Mouse (Mus musculus) heart, embryonic 16.5 days (tissue): ENCODE results near the gene Fbrs. TPM values are rescaled to one million over a fixed set of nuclear protein-coding genes. Genes with fewer than 3 reads are reported as not detected.

ENCODE experiments used
- ATAC-seq: fragments of 200-750 bp; cut with Nextera tagmentation; replicated peaks from 2 replicates; pipeline ENCODE4 v1.8.0; 2017; ENCODE audit warnings: moderate number of reproducible peaks; ENCODE audit not compliant: insufficient read depth, low FRiP score; ENCODE audit errors: extremely low read depth
- H3K27ac ChIP-seq: fragments of 300-500 bp; sonication (generic); 2 replicates; pipeline ENCODE4 v1.5.1; 2014; ENCODE audit warnings: mild to moderate bottlenecking, low read length, control low read depth, moderate library complexity
- H3K27me3 ChIP-seq: fragments of 300-500 bp; sonication (generic); 2 replicates; pipeline ENCODE4 v1.6.1; 2014; ENCODE audit warnings: low read length, mixed read lengths; ENCODE audit not compliant: control insufficient read depth, insufficient read depth
- H3K36me3 ChIP-seq: fragments of 300-500 bp; sonication (generic); 2 replicates; pipeline ENCODE4 v1.6.1; 2014; ENCODE audit not compliant: control insufficient read depth, insufficient read depth
- H3K4me1 ChIP-seq: fragments of 300-500 bp; sonication (generic); 2 replicates; pipeline ENCODE4 v1.6.1; 2014; ENCODE audit warnings: low read length, mixed read lengths; ENCODE audit not compliant: control insufficient read depth, insufficient read depth
- H3K4me2 ChIP-seq: fragments of 300-500 bp; sonication (generic); 2 replicates; pipeline ENCODE4 v1.6.1; 2014; ENCODE audit warnings: low read depth, mild to moderate bottlenecking, control low read depth, low read length
- H3K4me3 ChIP-seq: fragments of 300-500 bp; sonication (generic); 2 replicates; pipeline ENCODE4 v1.5.1; 2014; ENCODE audit warnings: mild to moderate bottlenecking, control low read depth, low read length
- H3K9ac ChIP-seq: fragments of 300-500 bp; sonication (generic); 2 replicates; pipeline ENCODE4 v1.6.1; 2014; ENCODE audit warnings: low read length, control low read depth
- H3K9me3 ChIP-seq: fragments of 300-500 bp; sonication (generic); replicated peaks from 2 replicates; pipeline ENCODE4 v1.6.1; 2016; ENCODE audit warnings: low read length; ENCODE audit not compliant: control insufficient read depth
- WGBS: fragments of 180-500 bp; shearing (Covaris S2); extraction: QIAGEN DNeasy Blood & Tissue Kit; methylation state at CpG from one replicate; pipeline ENCODE4 v1.1.7; 2014; 5-methylcytosine and 5-hydroxymethylcytosine counted together
- polyA plus RNA-seq: library from polyadenylated mRNA; unstranded; fragments of >200 nt; fragmentation: Nextera tagmentation; extraction: Ambion mirVana; gene quantifications from 2 replicates; pipeline ENCODE4 v1.2.1, GENCODE M21; 2015

Gene Fbrs
- polyA plus RNA-seq, 1 experiment from 2014 or later = 8.3 TPM

DNA sequence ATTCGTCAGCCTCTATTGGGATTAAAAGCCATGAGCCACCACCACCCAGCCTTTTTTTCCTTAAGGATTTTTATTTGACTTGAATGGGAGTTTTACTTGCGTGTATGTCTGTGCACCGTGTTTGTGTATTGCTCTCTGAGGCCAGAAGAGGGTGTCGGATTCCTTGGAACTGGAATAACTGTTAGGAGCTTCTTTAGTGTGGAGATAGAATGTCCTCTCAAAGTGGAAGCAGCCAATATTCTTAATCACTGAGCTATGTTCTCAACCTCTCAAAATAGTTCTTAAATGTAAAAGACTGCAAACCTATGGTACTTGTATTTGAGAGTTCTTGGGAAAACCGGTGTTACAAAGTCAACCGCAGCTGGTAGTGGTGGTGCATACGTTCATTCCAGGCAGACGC is 32.2 kb downstream of the Fbrs start:
- no peaks in the 10 kb centered on the region for H3K27me3 ChIP-seq
- peak overlapping the region; percentile 89 for H3K4me3 ChIP-seq
- no peaks in the 10 kb centered on the region for H3K9me3 ChIP-seq
- H3K4me1 ChIP-seq = peaks cover 17% of the 10 kb centered on the region
- H3K27ac ChIP-seq = peak overlapping the region; percentile 99
- peak overlapping the region; percentile 71 for H3K4me2 ChIP-seq
- no peak for ATAC-seq
- H3K9ac ChIP-seq = peak overlapping the region; percentile 93
- 39% methylated on average over 8 of the region's 8 CpGs for WGBS
- peaks cover 8% of the 10 kb centered on the region for H3K36me3 ChIP-seq

- no peaks in the 10 kb centered on the region for H3K9me3 ChIP-seq
- peak within 1 kb of the TSS; percentile 93 for H3K9ac ChIP-seq
- peaks cover 12% of the 10 kb centered on the region for H3K36me3 ChIP-seq
- H3K4me1 ChIP-seq = peaks cover 17% of the 10 kb centered on the region
- peak within 1 kb of the TSS; percentile 71 for H3K4me2 ChIP-seq
- H3K27ac ChIP-seq = peak within 1 kb of the TSS; percentile 99
- under 1% methylated on average over 37 of the region's 37 CpGs for WGBS
- H3K4me3 ChIP-seq = peak within 1 kb of the TSS; percentile 89
- peak; percentile 96 for ATAC-seq
- no peaks in the 10 kb centered on the region for H3K27me3 ChIP-seq
These were observed 32.8 kb downstream of the Fbrs start, which contains the start of gene Srcap for GRCm38 (mm10) chr7:127511808-127512230. Srcap (plus strand) TSS chr7:127511983.

DNA sequence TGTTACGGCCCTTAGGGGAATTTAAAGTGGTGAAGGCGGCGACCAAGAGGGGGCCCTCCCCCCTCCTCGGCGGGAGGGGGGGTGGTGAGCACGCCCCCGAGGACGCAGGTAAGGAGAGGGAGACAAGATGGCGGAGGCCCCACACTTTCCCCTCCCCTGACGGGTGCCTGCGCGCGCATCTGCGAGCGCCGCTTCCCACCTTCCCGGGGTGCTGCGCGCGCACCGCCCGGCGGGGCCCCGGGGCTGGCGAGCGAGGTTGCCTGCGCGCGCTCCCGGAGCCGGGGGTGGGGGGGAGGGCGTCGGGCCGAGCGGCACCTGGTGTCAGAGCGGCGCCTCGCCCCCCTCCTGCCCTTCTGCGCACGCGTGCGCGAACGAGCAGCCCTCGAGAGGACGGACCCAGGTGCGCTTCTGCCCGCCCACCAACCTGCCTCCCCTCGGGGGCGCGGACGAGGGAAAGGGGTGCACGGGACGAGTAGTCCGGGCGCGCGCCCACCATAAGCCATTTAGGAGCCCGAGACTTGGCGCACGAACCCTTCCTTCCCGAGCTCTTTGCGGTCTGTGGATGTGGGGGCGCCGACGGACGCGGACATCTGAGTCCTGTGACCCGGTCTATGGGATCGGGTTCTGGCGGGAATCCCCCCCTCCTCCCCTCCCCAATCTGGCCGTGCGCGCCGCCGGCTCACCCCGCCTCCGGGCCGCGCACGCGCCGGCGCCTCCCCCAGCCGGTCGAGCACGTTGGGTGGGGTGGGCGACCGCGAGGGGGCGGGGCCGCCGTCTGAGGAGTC is 33.4 kb downstream of the Fbrs start:
- WGBS = under 1% methylated on average over 70 of the region's 93 CpGs
- Histone ChIP-seq H3K4me2 (peak overlapping the region; percentile 71), H3K36me3 (peaks cover 17% of the 10 kb centered on the region), H3K9me3 (no peaks in the 10 kb centered on the region), H3K4me1 (peaks cover 17% of the 10 kb centered on the region), H3K9ac (peak overlapping the region; percentile 93), H3K27ac (peak overlapping the region; percentile 99), H3K4me3 (peak overlapping the region; percentile 89), H3K27me3 (no peaks in the 10 kb centered on the region)
- ATAC-seq = peak; percentile 86

DNA sequence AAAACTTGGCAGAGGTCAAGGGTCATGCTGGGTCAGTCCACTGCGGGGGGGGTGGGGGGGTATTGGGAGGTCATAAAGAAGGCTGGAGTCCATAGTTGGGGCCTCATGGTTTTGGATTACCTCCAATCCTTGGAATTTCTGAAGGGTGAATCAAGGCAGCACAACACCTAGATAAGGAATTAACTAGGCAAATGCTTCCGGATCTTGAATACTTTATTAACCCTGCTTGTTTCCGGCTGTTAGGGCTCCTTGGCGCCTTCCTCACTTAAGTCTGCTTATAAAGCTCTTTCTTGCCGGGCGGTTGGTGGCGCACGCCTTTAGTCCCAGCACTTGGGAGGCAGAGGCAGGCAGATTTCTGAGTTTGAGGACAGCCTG is 34.0 kb downstream of the Fbrs start:
- no peaks in the 10 kb centered on the region for H3K27me3 ChIP-seq

DNA sequence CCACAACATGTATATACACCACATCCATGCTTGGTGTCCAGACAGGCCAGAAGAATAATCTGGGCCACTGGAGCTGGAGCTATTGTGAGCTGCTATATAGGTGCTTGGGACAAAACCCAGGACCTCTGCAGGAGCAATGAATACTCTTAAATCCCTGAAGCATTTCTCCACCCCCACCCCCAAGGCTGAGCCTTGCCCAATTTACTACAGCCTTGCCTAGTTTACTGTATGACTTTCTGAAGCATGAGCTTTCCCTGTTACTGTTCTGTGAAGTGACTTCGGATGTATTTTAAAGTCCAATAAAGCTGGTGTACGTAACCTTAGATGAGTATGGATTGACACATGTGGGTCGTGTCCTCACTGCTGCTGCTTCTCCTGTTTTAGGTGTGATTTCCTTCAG is 34.8 kb downstream of the Fbrs start:
- Histone ChIP-seq H3K4me2 (peak overlapping the region; percentile 68), H3K4me1 (peaks cover 17% of the 10 kb centered on the region), H3K4me3 (peak overlapping the region; percentile 89; the same call in 1 of the 2 replicates), H3K27ac (no peak overlapping the region; the same call in 1 of the 2 replicates), H3K9ac (no peak overlapping the region; the same call in 1 of the 2 replicates), H3K36me3 (peaks cover 26% of the 10 kb centered on the region), H3K27me3 (no peaks in the 10 kb centered on the region), H3K9me3 (no peaks in the 10 kb centered on the region)
- ATAC-seq = no peak
- WGBS = 85% methylated on average over 3 of the region's 3 CpGs

More for the DNA sequence above, 34.0 kb downstream of the Fbrs start:
- ATAC-seq = no peak
- peak overlapping the region; percentile 89 for H3K4me3 ChIP-seq
- H3K9me3 ChIP-seq = no peaks in the 10 kb centered on the region
- H3K9ac ChIP-seq = peak overlapping the region; percentile 93
- peaks cover 22% of the 10 kb centered on the region for H3K36me3 ChIP-seq
- peak overlapping the region; percentile 99 for H3K27ac ChIP-seq
- 35% methylated on average over 8 of the region's 8 CpGs for WGBS
- H3K4me2 ChIP-seq = peak overlapping the region; percentile 68
- peaks cover 17% of the 10 kb centered on the region for H3K4me1 ChIP-seq

GRCm38 (mm10) chr7:127515846-127516245 is 36.8 kb downstream of the Fbrs start:
- no peaks in the 10 kb centered on the region for H3K27me3 ChIP-seq
- H3K4me1 ChIP-seq = peaks cover 17% of the 10 kb centered on the region
- no peak overlapping the region for H3K27ac ChIP-seq
- peaks cover 40% of the 10 kb centered on the region for H3K36me3 ChIP-seq
- H3K9me3 ChIP-seq = no peaks in the 10 kb centered on the region
- no peak overlapping the region for H3K4me3 ChIP-seq
- no peak overlapping the region for H3K4me2 ChIP-seq
- no peak for ATAC-seq
- WGBS = 69% methylated on average over 7 of the region's 7 CpGs
- H3K9ac ChIP-seq = no peak overlapping the region

- WGBS = 95% methylated on average over 6 of the region's 7 CpGs
- H3K36me3 ChIP-seq = peaks cover 45% of the 10 kb centered on the region
- H3K27me3 ChIP-seq = no peaks in the 10 kb centered on the region
- H3K9ac ChIP-seq = no peak overlapping the region
- ATAC-seq = no peak
- H3K4me1 ChIP-seq = peaks cover 16% of the 10 kb centered on the region
- no peak overlapping the region for H3K4me2 ChIP-seq
- H3K4me3 ChIP-seq = no peak overlapping the region
- no peaks in the 10 kb centered on the region for H3K9me3 ChIP-seq
- H3K27ac ChIP-seq = no peak overlapping the region
These were observed 37.3 kb downstream of the Fbrs start for GRCm38 (mm10) chr7:127516344-127516743.

DNA sequence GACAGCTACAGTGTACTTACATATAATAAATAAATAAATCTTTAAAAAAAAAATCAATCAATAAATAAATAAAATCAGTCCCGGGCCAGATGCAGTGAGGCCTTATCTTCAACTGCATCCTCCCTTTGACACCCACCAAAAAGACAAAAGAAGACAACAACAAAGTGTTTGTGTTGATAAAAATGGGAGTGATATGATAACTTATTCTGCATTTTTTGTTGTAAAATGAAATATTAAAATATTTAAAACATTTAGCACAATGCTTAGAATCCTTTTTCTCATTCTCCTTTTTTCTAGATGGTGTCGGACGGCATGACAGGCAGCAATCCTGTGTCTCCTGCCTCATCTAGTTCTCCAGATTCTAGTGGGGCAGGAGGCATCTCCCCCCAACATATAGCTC is 40.3 kb downstream of the Fbrs start, which contains the start of gene Gm42715:
Gm42715 (plus strand) TSS at position 301 of the 400 bp plus-strand sequence.
- Histone ChIP-seq H3K36me3 (peaks cover 69% of the 10 kb centered on the region), H3K4me2 (no peak within 1 kb of the TSS), H3K9ac (no peak within 1 kb of the TSS), H3K9me3 (no peaks in the 10 kb centered on the region), H3K27me3 (no peaks in the 10 kb centered on the region), H3K27ac (no peak within 1 kb of the TSS), H3K4me3 (no peak within 1 kb of the TSS), H3K4me1 (no peaks in the 10 kb centered on the region; the same call in 1 of the 2 replicates)
- ATAC-seq = no peak
- WGBS = 89% methylated on average over 3 of the region's 3 CpGs
